Mouse (Mus musculus) hindbrain, embryonic 10.5 days (tissue): ENCODE results near the gene Ifi211. TPM values are rescaled to one million over a fixed set of nuclear protein-coding genes. Genes with fewer than 3 reads are reported as not detected.
"Not testable (repeated sequence)": the region's sequence is repeated elsewhere in the genome, so short reads cannot be mapped to it uniquely, and the experiment has no call there.

Source experiments
- DNase-seq: peaks from one replicate; pipeline ENCODE4 v3.0.0-alpha.2; 2017; ENCODE audit warnings: low spot score
- H3K27ac ChIP-seq: fragments of 300-500 bp; sonication (generic); 2 replicates; pipeline ENCODE4 v1.5.1; 2016; ENCODE audit warnings: mild to moderate bottlenecking, moderate library complexity
- H3K27me3 ChIP-seq: fragments of 300-500 bp; sonication (generic); 2 replicates; pipeline ENCODE4 v1.6.1; 2016; ENCODE audit warnings: mild to moderate bottlenecking; ENCODE audit not compliant: poor library complexity, insufficient read depth, severe bottlenecking
- H3K36me3 ChIP-seq: fragments of 300-500 bp; sonication (generic); 2 replicates; pipeline ENCODE4 v1.6.1; 2016; ENCODE audit warnings: mild to moderate bottlenecking, moderate library complexity
- H3K4me1 ChIP-seq: fragments of 300-500 bp; sonication (generic); replicated peaks from 2 replicates; pipeline ENCODE4 v1.6.1; 2016; ENCODE audit warnings: mild to moderate bottlenecking
- H3K4me3 ChIP-seq: fragments of 300-500 bp; sonication (generic); 2 replicates; pipeline ENCODE4 v1.5.1; 2016; ENCODE audit warnings: mild to moderate bottlenecking, moderate library complexity
- H3K9me3 ChIP-seq: fragments of 300-500 bp; sonication (generic); 2 replicates; pipeline ENCODE4 v1.6.1; 2016; ENCODE audit warnings: mild to moderate bottlenecking, moderate library complexity
- WGBS: fragments of 180-500 bp; shearing (Covaris S2); methylation state at CpG from one replicate; pipeline ENCODE4 v1.1.7; 2016; 5-methylcytosine and 5-hydroxymethylcytosine counted together
- polyA plus RNA-seq: library from polyadenylated mRNA; unstranded; fragments of >200 nt; fragmentation: Nextera tagmentation; extraction: Ambion mirVana; gene quantifications from 2 replicates; pipeline ENCODE4 v1.2.1, GENCODE M21; 2016

The Ifi211 gene
- polyA plus RNA-seq, 1 experiment from 2014 or later: 0.24 TPM

DNA sequence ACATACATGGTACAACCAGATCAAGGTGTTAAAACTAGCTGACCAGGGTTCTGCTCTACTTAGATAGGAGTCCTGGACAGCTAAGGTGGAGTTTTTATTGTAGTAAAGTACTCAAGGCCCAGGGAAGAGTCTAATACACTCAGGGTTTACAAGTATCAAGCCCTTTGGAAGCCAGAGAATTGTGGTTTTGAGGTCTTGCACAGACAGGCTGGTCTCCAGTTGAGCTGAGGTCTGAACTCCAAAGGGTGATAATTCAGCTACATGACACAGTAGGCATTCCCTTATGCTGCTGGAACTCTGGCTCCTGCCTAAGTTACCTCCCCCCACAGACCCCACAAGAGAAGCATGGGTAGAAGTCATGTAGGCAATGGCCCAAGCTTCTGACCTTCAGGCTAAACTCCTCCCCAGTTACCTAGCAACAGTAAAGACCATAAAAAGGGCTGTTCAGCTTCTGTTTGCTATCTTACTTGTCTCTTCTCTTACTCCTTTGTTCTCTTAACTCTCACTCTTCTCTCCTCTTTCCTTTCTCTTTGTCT, 478 bp upstream of the Ifi211 start:
- not testable (repeated sequence) for DNase-seq, H3K27ac ChIP-seq, H3K9me3 ChIP-seq, H3K4me3 ChIP-seq, H3K36me3 ChIP-seq, H3K27me3 ChIP-seq, H3K4me1 ChIP-seq

DNA sequence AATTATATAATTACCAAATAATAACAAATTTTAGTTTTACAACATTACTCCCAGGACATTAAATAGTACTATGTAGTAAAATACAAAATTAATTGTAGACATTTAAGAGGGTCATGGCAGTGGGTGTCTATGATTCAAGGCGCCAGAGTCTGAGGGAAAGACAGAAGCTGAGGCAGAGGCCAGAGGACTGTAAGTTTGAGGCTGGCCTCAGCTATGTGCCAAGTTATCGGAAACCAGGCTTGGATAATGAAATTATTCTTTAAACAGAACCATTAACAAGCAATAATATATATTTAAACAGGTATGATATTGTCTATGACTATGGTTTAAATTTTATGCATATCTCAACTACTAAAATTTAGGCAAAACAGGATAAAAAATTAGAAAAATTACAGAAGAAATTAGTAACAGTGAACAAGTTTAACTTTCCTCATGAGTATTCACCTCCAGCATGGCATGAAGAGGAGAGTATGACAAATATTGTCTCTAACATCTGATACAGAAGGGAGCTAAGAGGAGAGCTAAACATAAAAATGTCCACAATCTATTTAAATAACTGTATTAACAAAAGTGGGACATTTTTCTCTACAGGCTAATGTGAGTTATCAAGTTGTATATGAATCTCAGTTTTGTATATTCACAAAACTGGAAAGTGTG, 910 bp downstream of the Ifi211 start:
- DNase-seq: no peak
- Histone ChIP-seq H3K4me1 (no peaks in the 10 kb centered on the region), H3K36me3 (no peaks in the 10 kb centered on the region), H3K27me3 (no peaks in the 10 kb centered on the region), H3K4me3 (no peak overlapping the region), H3K9me3 (no peaks in the 10 kb centered on the region), H3K27ac (no peak overlapping the region)
- 85% methylated on average over 2 of the region's 2 CpGs for WGBS

DNA sequence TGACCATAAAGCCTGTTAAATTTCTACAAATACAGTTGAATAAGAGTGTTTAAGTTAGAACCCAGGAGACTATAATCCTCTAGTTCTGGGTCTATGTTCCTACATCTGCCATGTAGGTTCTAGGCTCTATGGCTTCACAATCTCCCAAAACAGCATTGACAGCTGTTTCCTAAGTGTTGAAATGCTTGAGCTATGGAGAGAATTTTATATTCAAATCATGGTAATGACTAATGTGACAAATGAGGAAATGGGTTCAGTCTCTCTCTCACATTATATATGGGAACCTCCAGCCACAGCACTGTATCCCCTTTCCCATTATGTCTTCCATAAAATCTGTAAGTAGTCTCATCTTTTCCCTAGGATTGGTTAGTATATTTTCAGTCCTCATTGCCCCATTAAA, 4.5 kb downstream of the Ifi211 start:
- not testable (repeated sequence) for H3K4me3 ChIP-seq, H3K27ac ChIP-seq, H3K27me3 ChIP-seq, H3K9me3 ChIP-seq, H3K36me3 ChIP-seq, H3K4me1 ChIP-seq, DNase-seq

DNA sequence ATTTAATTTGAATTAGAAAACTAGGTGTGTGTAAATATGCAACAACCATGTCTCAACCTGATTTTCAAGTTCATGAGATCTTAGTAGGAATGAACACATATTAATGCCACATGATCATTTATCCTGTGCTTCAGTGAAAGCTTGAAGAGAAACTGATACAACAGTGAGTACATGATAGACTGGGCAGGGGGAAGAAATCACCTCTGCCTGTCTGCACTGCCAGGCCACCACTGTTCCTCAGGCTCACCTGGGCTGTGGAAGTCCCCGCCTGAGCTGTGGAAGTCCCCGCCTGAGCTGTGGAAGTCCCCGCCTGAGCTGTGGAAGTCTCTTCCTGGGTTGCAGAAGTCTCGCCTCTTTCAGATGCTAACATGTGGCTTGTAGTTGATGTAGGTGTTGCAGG, 7.0 kb downstream of the Ifi211 start:
- H3K27ac ChIP-seq, H3K9me3 ChIP-seq, H3K4me3 ChIP-seq, H3K4me1 ChIP-seq, H3K36me3 ChIP-seq, DNase-seq, H3K27me3 ChIP-seq: not testable (repeated sequence)
- WGBS: 85% methylated on average over 4 of the region's 4 CpGs

DNA sequence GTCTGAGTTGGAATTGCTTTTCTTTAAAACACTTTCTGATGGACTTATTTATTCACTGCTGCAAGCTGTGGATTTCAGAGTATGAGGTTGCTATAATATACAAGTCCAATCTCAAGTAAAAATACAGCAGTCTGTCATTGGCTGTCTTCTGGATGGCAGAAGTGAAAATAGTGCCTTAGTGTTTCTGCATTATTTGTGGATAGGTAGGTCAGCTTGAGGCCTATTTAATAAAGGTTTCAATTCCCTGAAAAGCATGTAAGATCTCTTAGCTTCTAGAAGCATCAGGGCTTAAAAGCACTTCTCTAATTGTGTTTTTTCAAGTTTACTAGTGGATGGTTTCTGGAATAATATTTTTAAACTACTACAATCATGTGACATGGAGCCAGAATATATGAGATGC, 23.1 kb downstream of the Ifi211 start:
- H3K9me3 ChIP-seq, H3K27me3 ChIP-seq, H3K36me3 ChIP-seq, H3K4me3 ChIP-seq, H3K4me1 ChIP-seq, H3K27ac ChIP-seq, DNase-seq: not testable (repeated sequence)

DNA sequence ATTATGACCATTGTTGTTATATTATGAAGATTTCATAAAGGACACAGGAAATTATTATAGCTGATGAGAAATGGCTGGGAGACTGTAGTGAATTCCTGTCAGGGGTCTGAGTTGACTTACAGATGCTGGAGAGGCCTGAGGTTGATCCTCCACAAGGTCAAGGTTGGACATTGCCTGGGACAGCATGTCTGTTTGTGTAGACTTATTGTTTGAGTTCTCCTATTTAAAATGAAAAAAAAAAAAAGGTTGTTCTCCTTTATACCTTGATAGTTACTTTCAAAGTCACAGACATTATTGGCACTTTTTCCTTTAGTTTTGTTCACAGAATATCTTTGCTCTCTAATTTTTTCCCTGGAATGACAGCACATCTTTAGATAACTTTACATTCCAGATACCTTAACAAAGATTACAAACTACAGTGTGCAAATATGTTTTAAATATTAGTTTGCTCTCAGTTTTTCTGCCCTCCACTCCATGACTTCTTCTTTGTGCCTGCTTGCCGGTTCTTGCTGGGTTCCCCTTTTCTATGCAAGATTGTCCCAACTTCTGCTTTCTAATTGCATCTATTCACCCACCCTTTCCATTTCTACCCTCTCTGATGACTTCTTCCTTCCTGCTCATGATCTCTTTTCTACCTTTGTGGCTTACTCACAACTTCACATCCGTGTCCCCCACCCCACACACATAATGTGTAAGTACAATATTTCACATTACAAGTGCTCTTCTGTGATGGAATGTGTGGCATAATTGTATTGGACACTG, 25.6 kb downstream of the Ifi211 start:
- H3K9me3 ChIP-seq, H3K36me3 ChIP-seq, H3K4me3 ChIP-seq, H3K27me3 ChIP-seq, DNase-seq, H3K27ac ChIP-seq, H3K4me1 ChIP-seq: not testable (repeated sequence)
- WGBS: 100% methylated on average over 1 of the region's 2 CpGs

DNA sequence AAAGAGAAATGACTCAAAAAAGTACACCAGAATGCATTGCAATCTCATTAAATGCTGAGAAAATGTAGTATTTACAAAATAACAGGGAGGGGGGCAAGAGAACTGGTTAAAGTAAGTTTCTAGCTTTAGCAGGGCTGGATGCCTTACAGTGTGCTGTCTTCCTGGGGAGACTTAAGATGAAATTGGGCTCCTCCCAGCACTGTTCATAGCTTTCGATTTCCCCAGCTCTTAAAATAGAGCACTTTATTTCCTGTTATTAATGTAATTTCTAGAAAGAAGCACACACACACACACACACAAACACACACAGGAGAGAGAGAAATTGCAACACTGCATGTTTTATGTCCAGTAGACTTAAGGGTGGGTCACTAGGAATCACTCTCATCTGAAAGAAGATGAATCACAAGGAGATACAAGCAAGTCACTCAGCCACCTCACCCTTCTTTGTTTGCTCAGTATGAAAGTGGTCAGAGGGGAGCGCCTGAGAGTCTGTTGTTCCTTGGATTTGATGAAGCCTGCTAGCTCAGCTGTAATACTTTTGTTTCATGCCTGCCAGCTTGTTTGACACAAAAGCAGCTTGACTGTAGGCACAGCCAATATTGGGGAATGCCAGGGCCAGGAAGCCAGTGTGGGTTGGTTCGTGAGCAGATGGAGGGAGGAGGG, 32.7 kb downstream of the Ifi211 start:
- 65% methylated on average over 3 of the region's 3 CpGs for WGBS
- not testable (repeated sequence) for H3K27ac ChIP-seq, H3K9me3 ChIP-seq, H3K36me3 ChIP-seq, DNase-seq, H3K27me3 ChIP-seq, H3K4me3 ChIP-seq, H3K4me1 ChIP-seq

DNA sequence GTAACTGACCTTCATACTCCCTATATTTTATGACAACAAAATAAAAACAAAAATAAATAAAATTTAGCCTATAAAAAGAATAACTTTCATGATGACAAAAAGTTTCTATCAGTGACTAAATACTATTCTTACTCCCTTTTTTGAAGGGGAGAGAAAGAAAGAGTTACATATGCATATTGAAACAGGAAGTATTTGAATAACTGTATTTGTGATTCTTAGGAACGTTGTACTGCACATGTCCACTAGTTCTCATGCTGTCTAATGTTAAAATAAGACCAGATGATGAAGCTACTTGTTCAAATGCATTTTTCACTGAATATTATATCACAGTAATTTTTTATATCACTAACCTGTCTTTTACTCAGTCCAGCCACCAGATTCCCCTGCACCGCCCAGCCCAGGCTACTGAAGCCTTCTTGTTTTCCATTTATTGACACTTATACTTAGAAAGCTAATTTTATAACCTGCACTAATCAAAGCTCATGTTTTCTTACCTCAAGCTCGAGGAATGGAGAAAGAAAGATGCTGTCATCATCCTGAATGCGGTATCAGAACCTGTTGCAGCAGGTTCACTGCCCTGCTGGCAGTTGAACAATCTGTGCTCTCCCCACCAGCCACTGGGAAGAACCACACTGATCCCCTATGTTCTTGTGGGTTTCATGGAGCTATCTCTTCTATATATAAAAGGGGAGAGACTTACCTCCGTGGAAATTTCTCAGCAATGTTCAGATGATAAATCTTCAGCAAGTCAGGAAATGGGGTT, 33.4 kb downstream of the Ifi211 start:
- H3K27ac ChIP-seq, H3K4me3 ChIP-seq, H3K36me3 ChIP-seq, H3K9me3 ChIP-seq, H3K4me1 ChIP-seq, H3K27me3 ChIP-seq, DNase-seq: not testable (repeated sequence)
- WGBS: 83% methylated on average over 5 of the region's 5 CpGs

DNA sequence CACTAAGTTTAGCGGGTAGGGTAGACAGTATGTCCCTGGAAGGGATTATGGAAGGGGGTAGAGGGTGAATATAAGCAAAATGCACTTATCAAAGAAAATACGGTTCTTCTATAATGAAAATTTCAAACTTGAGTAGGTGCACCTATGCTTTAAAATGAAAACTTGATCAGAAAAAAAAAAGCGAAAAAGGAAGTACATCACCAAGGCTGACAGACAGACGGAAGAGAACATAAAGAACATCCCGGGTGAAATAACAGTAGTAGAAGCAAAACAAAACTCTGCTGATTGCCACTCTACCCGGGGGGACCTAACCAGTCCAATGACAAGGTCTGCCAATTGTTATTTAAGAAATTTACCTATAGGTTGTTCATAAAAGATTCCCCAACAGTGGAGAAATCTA, 34.6 kb downstream of the Ifi211 start:
- not testable (repeated sequence) for H3K27ac ChIP-seq, DNase-seq, H3K4me1 ChIP-seq, H3K4me3 ChIP-seq, H3K27me3 ChIP-seq, H3K9me3 ChIP-seq, H3K36me3 ChIP-seq
- 87% methylated on average over 6 of the region's 6 CpGs for WGBS

DNA sequence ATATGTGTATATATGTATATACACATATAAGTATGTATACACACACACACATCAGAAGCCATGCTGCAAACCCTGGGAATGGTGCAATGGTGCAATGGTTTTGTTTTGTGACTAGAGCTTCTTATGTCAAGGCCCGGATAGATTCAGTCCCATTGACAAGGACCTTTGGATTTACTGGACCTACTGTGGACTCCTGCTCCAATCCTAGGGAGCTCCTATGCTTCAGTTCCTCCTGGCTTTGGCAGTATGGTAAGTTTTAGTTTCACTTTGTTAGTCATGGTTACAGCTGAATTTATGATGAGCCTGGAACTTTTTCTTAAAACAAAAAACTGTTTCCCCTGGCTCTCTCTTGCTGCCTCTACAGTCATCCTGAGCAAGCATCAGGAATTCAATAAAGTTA, 35.7 kb downstream of the Ifi211 start:
- DNase-seq, H3K36me3 ChIP-seq, H3K4me3 ChIP-seq, H3K4me1 ChIP-seq, H3K9me3 ChIP-seq, H3K27me3 ChIP-seq, H3K27ac ChIP-seq: not testable (repeated sequence)
- 81% methylated on average over 1 of the region's 1 CpGs for WGBS

DNA sequence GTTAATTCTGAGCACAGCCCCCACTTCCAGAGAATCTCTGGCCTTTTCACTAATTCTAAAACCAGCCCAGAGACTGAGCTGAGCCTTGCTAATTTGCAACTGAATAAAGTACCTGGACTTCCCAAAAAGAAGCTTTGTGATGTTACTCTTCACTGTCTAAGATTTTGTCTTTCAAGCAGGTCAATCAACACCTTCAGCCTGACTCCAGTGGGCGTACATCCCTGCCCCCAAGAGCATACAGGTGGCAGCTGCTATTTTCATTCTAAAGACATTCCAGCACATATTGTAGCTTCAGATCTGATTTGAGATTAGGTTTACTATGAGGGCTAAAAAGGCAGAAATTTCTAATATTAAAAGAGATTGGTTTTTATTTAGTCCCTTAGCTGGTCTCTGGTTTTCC, 44.3 kb downstream of the Ifi211 start:
- DNase-seq, H3K4me3 ChIP-seq, H3K27ac ChIP-seq, H3K27me3 ChIP-seq, H3K4me1 ChIP-seq, H3K9me3 ChIP-seq, H3K36me3 ChIP-seq: not testable (repeated sequence)
- WGBS: 79% methylated on average over 1 of the region's 1 CpGs

DNA sequence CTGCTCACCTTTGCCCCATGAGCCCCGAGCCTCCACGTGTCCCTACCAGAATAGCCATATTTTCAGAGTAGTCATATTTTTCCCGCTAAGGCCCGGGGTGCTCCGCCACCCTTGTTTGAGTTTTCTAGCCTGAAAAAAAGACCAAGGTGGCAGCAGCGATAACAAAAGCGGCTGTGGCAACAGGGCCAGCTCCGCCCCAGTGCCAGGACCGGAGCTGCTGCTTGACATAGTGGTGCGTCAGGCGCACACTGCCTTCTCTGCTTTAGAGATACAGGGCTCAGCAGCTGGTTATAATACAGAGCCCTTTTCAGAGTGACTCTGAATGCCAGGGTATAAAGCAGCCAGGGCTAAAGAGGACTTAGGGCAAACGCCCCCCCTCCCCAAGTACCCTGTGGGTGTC, 46.3 kb downstream of the Ifi211 start:
- no peak for DNase-seq
- no peaks in the 10 kb centered on the region for H3K9me3 ChIP-seq
- no peaks in the 10 kb centered on the region for H3K4me1 ChIP-seq
- no peaks in the 10 kb centered on the region for H3K27me3 ChIP-seq
- no peaks in the 10 kb centered on the region for H3K36me3 ChIP-seq
- 85% methylated on average over 12 of the region's 12 CpGs for WGBS
- H3K27ac ChIP-seq: no peak overlapping the region
- H3K4me3 ChIP-seq: no peak overlapping the region

DNA sequence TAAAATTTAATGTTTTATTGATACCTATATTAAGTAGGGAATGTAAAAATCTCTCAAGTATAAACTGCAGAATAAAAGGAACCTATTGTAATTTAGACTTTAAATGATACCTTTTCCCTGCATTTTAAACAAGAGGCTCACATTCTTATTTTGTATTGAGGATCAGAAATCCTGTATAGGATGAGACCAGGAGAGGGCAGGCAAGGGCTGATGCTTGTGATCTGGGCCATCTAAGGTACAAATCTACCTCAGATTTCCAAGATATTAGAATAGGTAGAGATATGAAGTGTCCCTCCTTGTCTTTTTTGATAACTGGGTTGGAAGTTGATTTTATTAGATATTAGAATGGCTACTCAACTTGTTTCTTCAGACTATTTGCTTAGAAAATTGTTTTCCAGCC, 59.1 kb downstream of the Ifi211 start:
- not testable (repeated sequence) for H3K9me3 ChIP-seq, H3K4me3 ChIP-seq, H3K27ac ChIP-seq, H3K36me3 ChIP-seq, DNase-seq, H3K4me1 ChIP-seq, H3K27me3 ChIP-seq
